Mouse (Mus musculus): ENCODE measurements around the gene Tdrd9. TPM values are rescaled to one million over a fixed set of nuclear protein-coding genes. Genes with fewer than 3 reads are reported as not detected.

Tdrd9 gene
- total RNA-seq (2014; rRNA removed) (0.29 and 0.54 TPM in 2 replicates), polyA plus RNA-seq (2015; fragmentation: Nextera tagmentation; extraction: Ambion mirVana) (0.23 and 0.35 TPM in 2 replicates)

- Histone ChIP-seq H3K27ac (ENCODE audit: low read depth, low read length) (no peak within 1 kb of the TSS), H3K9ac (no peak within 1 kb of the TSS), H3K4me3 (ENCODE audit: low read depth, low read length) (no peak within 1 kb of the TSS), H3K27me3 (ENCODE audit: insufficient read depth, low read length) (no peaks in the 10 kb centered on the region), H3K4me2 (ENCODE audit: low read depth) (no peak within 1 kb of the TSS), H3K36me3 (ENCODE audit: insufficient read depth) (no peaks in the 10 kb centered on the region), H3K9me3 (ENCODE audit: low read length) (no peaks in the 10 kb centered on the region), H3K4me1 (ENCODE audit: insufficient read depth) (no peaks in the 10 kb centered on the region)
- ATAC-seq: no peak
- no peak for TF ChIP-seq CTCF (IDR thresholded peaks at IDR 0.05; ENCODE audit: low read depth)
- WGBS: 89% methylated on average over 18 of the region's 18 CpGs
- no peak for DNase-seq
Observed at GRCm38 (mm10) chr12:111971231-111971686, at the start of gene Tdrd9. Tdrd9 (plus strand) TSS chr12:111971559.

- no peak for DNase-seq
- H3K36me3 ChIP-seq (ENCODE audit: insufficient read depth): no peaks in the 10 kb centered on the region
- H3K4me1 ChIP-seq (ENCODE audit: insufficient read depth): no peaks in the 10 kb centered on the region
- H3K27me3 ChIP-seq (ENCODE audit: insufficient read depth, low read length): no peaks in the 10 kb centered on the region
- H3K9me3 ChIP-seq (ENCODE audit: low read length): no peaks in the 10 kb centered on the region
- no peak overlapping the region for H3K4me3 ChIP-seq (ENCODE audit: low read depth, low read length)
- no peak for TF ChIP-seq CTCF (IDR thresholded peaks at IDR 0.05; ENCODE audit: low read depth)
- H3K4me2 ChIP-seq (ENCODE audit: low read depth): no peak overlapping the region
- no peak for ATAC-seq
- no peak overlapping the region for H3K9ac ChIP-seq
- no peak overlapping the region for H3K27ac ChIP-seq (ENCODE audit: low read depth, low read length)
- WGBS: 92% methylated on average over 6 of the region's 6 CpGs
Observed at GRCm38 (mm10) chr12:111923117-111923516, 48.2 kb upstream of the Tdrd9 start.

DNA sequence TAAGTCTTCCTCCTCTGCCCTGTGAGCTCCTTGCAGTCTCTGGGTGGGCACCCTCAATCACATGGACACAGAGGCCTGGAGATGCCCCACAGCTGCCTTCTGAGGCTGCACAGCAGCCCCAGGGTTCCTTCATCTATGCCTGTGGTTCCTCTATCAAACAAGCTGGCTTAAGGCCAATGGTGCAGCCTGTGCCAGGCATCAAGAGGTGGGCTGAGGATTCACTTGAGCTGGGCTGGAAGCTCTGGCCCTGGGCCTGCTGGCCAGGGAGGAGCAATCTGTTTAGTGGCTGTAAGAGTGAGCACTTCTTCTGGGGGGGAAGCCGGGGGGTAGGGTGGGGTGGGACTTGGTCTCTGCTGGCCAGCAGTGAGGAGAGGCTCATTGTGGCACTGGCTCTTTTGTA, 44.0 kb upstream of the Tdrd9 start:
- no peaks in the 10 kb centered on the region for H3K27me3 ChIP-seq (ENCODE audit: insufficient read depth, low read length)
- WGBS: 24% methylated on average over 1 of the region's 1 CpGs

DNA sequence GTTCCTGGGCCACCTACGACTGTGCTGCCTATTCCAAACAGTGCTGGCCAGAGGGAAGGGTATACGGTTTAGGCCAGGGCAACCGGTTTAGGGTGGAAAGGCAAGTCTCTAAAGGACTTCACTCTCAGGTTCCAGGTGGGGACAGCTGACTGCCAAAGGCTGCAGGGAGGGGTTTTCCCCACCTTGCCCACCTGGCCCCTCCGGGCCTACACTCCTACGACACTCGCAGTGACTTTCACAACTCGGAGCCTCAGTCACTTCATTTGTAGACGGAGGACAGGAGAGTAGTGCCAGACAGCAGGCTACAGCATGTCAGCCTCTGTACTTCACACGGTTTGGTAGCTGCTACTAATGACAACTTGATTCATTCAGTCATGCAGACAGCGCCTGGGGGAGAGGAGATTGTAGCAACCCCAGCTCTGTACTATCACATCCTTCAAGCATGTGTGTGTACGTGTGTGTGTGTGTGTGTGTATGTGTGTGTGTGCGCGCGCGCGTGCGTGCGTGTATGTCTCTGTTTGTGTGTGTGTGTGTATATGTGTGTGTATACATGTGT, 42.9 kb upstream of the Tdrd9 start:
- Histone ChIP-seq H3K27ac (ENCODE audit: low read depth, low read length) (no peak overlapping the region), H3K27me3 (ENCODE audit: insufficient read depth, low read length) (no peaks in the 10 kb centered on the region), H3K4me3 (ENCODE audit: low read depth, low read length) (no peak overlapping the region), H3K9me3 (ENCODE audit: low read length) (no peaks in the 10 kb centered on the region), H3K9ac (no peak overlapping the region), H3K4me1 (ENCODE audit: insufficient read depth) (no peaks in the 10 kb centered on the region), H3K4me2 (ENCODE audit: low read depth) (no peak overlapping the region), H3K36me3 (ENCODE audit: insufficient read depth) (no peaks in the 10 kb centered on the region)
- 90% methylated on average over 18 of the region's 18 CpGs for WGBS
- ATAC-seq (no peak), DNase-seq (no peak)
- TF ChIP-seq CTCF (IDR thresholded peaks at IDR 0.05; ENCODE audit: low read depth): no peak

More for the DNA sequence above, 44.0 kb upstream of the Tdrd9 start:
- H3K27ac ChIP-seq (ENCODE audit: low read depth, low read length): no peak overlapping the region
- H3K36me3 ChIP-seq (ENCODE audit: insufficient read depth): no peaks in the 10 kb centered on the region
- H3K9me3 ChIP-seq (ENCODE audit: low read length): no peaks in the 10 kb centered on the region
- H3K4me2 ChIP-seq (ENCODE audit: low read depth): no peak overlapping the region
- no peak overlapping the region for H3K4me3 ChIP-seq (ENCODE audit: low read depth, low read length)
- H3K4me1 ChIP-seq (ENCODE audit: insufficient read depth): no peaks in the 10 kb centered on the region
- DNase-seq (peak; percentile 37), ATAC-seq (0 out of 2 replicates have a peak, but pooled peaks have one; percentile 25)
- no peak overlapping the region for H3K9ac ChIP-seq
- no peak for TF ChIP-seq CTCF (IDR thresholded peaks at IDR 0.05; ENCODE audit: low read depth)

DNA sequence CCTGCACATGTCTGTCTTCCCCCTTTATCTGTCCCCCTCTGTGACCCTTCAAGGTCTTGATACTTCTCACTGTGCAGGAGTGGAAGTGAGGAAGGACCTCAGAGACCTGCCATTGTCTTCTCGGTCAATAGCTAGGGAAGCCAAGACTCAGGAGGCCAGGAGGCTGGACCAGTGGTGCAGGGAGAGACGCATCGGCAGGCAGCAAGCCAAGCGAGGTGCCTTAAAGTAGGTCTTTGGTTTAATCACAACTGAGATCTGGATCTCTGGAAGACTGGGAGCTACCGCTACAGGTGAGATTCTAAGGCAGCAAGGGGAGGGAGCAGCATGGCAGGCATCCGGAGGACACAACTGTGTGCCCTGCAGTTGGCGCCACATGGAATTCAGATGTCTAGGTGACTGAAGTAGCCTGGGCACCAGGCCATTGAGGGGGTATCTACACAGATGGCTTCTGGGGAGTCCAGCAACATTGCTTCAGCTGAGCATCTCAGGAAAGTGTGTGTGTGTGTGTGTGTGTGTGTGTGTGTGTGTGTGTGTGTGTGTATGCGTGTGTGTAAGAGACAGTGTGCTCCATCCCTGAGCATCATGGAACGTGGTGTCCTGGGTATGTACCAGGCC, 39.8 kb upstream of the Tdrd9 start:
- no peaks in the 10 kb centered on the region for H3K9me3 ChIP-seq (ENCODE audit: low read length)
- no peak overlapping the region for H3K27ac ChIP-seq (ENCODE audit: low read depth, low read length)
- H3K4me3 ChIP-seq (ENCODE audit: low read depth, low read length): no peak overlapping the region
- TF ChIP-seq CTCF (IDR thresholded peaks at IDR 0.05; ENCODE audit: low read depth): no peak
- H3K27me3 ChIP-seq (ENCODE audit: insufficient read depth, low read length): no peaks in the 10 kb centered on the region
- no peak overlapping the region for H3K4me2 ChIP-seq (ENCODE audit: low read depth)
- no peaks in the 10 kb centered on the region for H3K36me3 ChIP-seq (ENCODE audit: insufficient read depth)
- no peak for ATAC-seq
- peaks cover under 1% of the 10 kb centered on the region; the same call in 1 of the 2 replicates for H3K4me1 ChIP-seq (ENCODE audit: insufficient read depth)
- no peak overlapping the region for H3K9ac ChIP-seq
- 82% methylated on average over 9 of the region's 9 CpGs for WGBS
- no peak for DNase-seq

- no peaks in the 10 kb centered on the region for H3K27me3 ChIP-seq (ENCODE audit: insufficient read depth, low read length)
- no peak for DNase-seq
- 70% methylated on average over 3 of the region's 3 CpGs for WGBS
- no peaks in the 10 kb centered on the region for H3K36me3 ChIP-seq (ENCODE audit: insufficient read depth)
- no peaks in the 10 kb centered on the region for H3K9me3 ChIP-seq (ENCODE audit: low read length)
- H3K4me2 ChIP-seq (ENCODE audit: low read depth): no peak overlapping the region
- ATAC-seq: no peak
- H3K9ac ChIP-seq: no peak overlapping the region
- H3K4me3 ChIP-seq (ENCODE audit: low read depth, low read length): no peak overlapping the region
- TF ChIP-seq CTCF (IDR thresholded peaks at IDR 0.05; ENCODE audit: low read depth): no peak
- H3K27ac ChIP-seq (ENCODE audit: low read depth, low read length): no peak overlapping the region
- H3K4me1 ChIP-seq (ENCODE audit: insufficient read depth): peaks cover 8% of the 10 kb centered on the region
Observed at GRCm38 (mm10) chr12:111932513-111932912, 38.8 kb upstream of the Tdrd9 start.

DNA sequence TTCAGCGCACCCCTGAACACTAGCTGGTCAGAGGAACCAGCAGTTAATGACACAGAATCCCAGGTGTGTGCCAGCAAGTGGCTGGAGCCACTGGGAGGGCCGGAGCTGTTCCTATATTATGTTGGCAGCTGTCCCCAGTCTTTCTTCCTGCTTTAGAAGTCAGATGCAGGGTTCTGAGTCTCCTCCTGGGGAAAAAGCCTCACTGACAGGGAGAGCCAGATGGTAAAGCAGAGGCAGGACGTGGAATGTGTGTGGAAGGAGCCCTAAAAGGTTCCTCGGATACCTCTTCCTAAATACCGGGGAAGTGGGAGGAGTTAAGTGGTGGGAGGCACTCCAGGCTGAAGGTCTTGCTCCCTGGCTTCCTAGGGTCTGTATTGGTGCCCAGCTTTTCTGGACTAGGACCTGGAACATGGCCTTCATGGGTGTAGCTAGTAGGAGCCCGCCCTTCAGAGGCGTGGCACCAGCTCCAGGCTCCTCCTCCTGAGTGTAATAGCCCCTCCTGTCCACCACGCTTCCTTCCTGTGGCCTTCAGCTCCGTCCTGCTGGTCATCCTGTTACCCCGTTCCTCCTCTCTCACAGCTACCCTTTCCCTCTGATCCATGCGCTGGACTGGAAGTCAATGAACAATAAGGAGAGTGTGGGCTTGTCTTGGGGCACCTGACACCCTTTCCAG, 38.2 kb upstream of the Tdrd9 start:
- TF ChIP-seq CTCF (IDR thresholded peaks at IDR 0.05; ENCODE audit: low read depth): no peak
- Histone ChIP-seq H3K36me3 (ENCODE audit: insufficient read depth) (no peaks in the 10 kb centered on the region), H3K4me3 (ENCODE audit: low read depth, low read length) (no peak overlapping the region), H3K4me1 (ENCODE audit: insufficient read depth) (peaks cover 8% of the 10 kb centered on the region), H3K27ac (ENCODE audit: low read depth, low read length) (no peak overlapping the region), H3K9ac (no peak overlapping the region), H3K27me3 (ENCODE audit: insufficient read depth, low read length) (no peaks in the 10 kb centered on the region), H3K4me2 (ENCODE audit: low read depth) (no peak overlapping the region), H3K9me3 (ENCODE audit: low read length) (no peaks in the 10 kb centered on the region)
- ATAC-seq: no peak
- 67% methylated on average over 11 of the region's 11 CpGs for WGBS
- no peak for DNase-seq
